Comparison of ENCODE assay signal across 10 mouse cellular contexts in the genomic region with DNA sequence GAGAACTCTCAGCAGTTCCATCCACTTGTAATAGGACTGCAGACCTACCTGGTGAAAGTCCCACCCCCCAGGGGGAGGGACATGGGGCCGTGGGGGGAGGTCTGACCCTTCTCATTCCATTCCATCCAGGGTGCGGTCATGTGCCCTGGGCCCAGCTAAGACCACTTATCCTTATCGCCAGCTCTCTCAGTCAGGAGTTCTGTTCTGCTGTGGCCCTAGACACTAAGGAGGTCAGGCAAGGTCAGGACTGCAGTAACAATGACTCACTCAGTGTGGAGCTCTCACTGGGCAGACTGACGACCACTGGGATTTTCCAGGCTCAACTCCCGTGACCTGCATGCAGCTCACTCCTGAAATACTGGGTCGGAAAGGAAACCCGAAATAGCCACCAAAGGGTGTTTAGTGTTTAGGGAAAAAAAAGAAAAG. TPM values are rescaled to one million over a fixed set of nuclear protein-coding genes. Genes with fewer than 3 reads are reported as not detected.
DNase-seq lines count a peak whose midpoint lies in the region; ATAC-seq and TF ChIP-seq lines count a peak whose summit lies in the region.
"Had no signal": no experiment of that assay in that cellular context is flagged by ENCODE, and none has a peak within 500 bp of the region (broad histone marks: within the 10 kb centered on the region; RNA-seq: fewer than 3 reads in every experiment).

No protein-coding gene starts in this region.

- POLR2A ChIA-PET in Patski (lab: Charles Lee) = no interaction called here

- peaks cover 28% of the 10 kb centered on the region for H3K27me3 ChIP-seq in Patski
- no peaks in the 10 kb centered on the region for H3K27me3 ChIP-seq in heart, embryonic 15.5 days
- H3K27me3 ChIP-seq: forebrain, embryonic 13.5 days; neural tube, embryonic 12.5 days had no signal

- no peak overlapping the region for H3K9ac ChIP-seq in heart, embryonic 15.5 days
- H3K9ac ChIP-seq: forebrain, embryonic 13.5 days; neural tube, embryonic 12.5 days had no signal

- in situ Hi-C loops in Patski (cut with MboI; ENCODE audit: low pct_unique_long_range_greater_than_20kb) = no loop called here

- no peak for TF ChIP-seq CTCF in Patski (IDR thresholded peaks at IDR 0.05)

- no peak overlapping the region for H3K4me2 ChIP-seq in heart, embryonic 15.5 days
- H3K4me2 ChIP-seq: forebrain, embryonic 13.5 days; neural tube, embryonic 12.5 days had no signal

- peak; percentile 6 for DNase-seq in Patski (ENCODE audit: low read depth, low spot score)
- DNase-seq in adrenal gland, postnatal 36 days = peak; percentile 20 to 36
- DNase-seq in lung, postnatal 14 days = peak; percentile 42
- DNase-seq in layer of hippocampus, adult 9-10 months (ENCODE audit: low spot score) = no peak
- DNase-seq in cerebellum, adult 11-12 months = no peak
- DNase-seq in kidney, adult 8-10 months = no peak
- DNase-seq: thymus, postnatal 14 days had no signal

- no peak for ATAC-seq in Patski
- peak; percentile 75; the same call in 1 of the 2 replicates for ATAC-seq in heart, embryonic 15.5 days (replicated peaks; ENCODE audit: insufficient number of reproducible peaks, insufficient read depth, low FRiP score, low read depth)
- ATAC-seq: forebrain, embryonic 13.5 days had no signal

- no peaks in the 10 kb centered on the region for H3K9me3 ChIP-seq in heart, embryonic 15.5 days (replicated peaks)
- H3K9me3 ChIP-seq: forebrain, embryonic 13.5 days; neural tube, embryonic 12.5 days had no signal

- H3K27ac ChIP-seq in heart, embryonic 15.5 days = peak overlapping the region; percentile 55
- H3K27ac ChIP-seq: forebrain, embryonic 13.5 days; neural tube, embryonic 12.5 days had no signal

- H3K4me3 ChIP-seq in heart, embryonic 15.5 days = no peak overlapping the region
- H3K4me3 ChIP-seq: forebrain, embryonic 13.5 days; neural tube, embryonic 12.5 days had no signal

- CTCF ChIA-PET in Patski (lab: Charles Lee) = interaction anchor here (1.1 to 2.3 kb wide), 3 partner anchors 9 to 22 kb away, joined by 3 to 7 read pairs (median 5); no protein-coding TSS in a partner anchor

- no peaks in the 10 kb centered on the region for H3K36me3 ChIP-seq in heart, embryonic 15.5 days
- H3K36me3 ChIP-seq: neural tube, embryonic 12.5 days had no signal

- H3K4me1 ChIP-seq in heart, embryonic 15.5 days (replicated peaks) = peaks cover 6% of the 10 kb centered on the region
- H3K4me1 ChIP-seq: forebrain, embryonic 13.5 days; neural tube, embryonic 12.5 days had no signal

- 19% methylated on average over 7 of the region's 7 CpGs for WGBS in heart, embryonic 15.5 days

RNA-seq across cellular contexts. Expression of a gene that starts 16.1 kb away (rescaled TPM):
- polyA plus RNA-seq in Patski (2021) = 5.6 TPM
- total RNA-seq in adrenal gland, postnatal 36 days (2021) = 10 to 100 TPM; 18.7 to 20.1 TPM
- 7.5 and 9.3 TPM in 2 replicates for polyA plus RNA-seq in heart, embryonic 15.5 days (2015; fragmentation: Nextera tagmentation; extraction: Ambion mirVana)

Comparison
In these comparisons a context has a peak if more than half of its experiments do, and no peak if none do; other contexts are left out.
1. DNase-seq: peak in Patski (single experiment), adrenal gland, postnatal 36 days (2 of 2) and lung, postnatal 14 days (single experiment); none in layer of hippocampus, adult 9-10 months (single experiment), cerebellum, adult 11-12 months (single experiment) and kidney, adult 8-10 months (0 of 2).